Mouse (Mus musculus) natural killer cell, adult 2 months (primary cell): ENCODE data around the gene Col4a1.

Experiments
- DNase-seq, 2 experiments: peaks; one replicate each; pipeline ENCODE4 v3.0.0; 2022; ENCODE audit warnings: low spot score in 2 of 2

Col4a1 gene

GRCm38 (mm10) chr8:11181420-11182147 lies 131.0 kb downstream of the Col4a1 start:
- peak in 1 of 2 experiments; percentile 32 for DNase-seq

DNA sequence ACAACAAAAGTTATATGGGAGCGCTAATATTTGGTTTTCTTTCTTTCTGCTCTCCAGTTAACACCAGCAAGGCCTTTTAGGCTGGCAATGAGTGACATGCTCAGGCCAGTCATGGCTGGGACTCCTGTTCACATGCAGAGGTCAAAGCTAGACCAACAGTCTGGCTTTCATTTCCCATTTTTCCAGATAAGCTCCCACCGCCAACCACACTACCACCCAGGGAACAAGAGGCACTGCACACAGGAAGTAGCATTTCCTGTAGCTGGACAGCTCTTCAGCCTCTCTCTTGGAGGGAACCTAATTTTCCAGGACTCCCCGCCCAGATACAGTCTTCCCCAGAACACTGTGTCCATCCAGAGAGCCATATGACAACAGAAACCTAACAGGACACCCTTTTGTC lies 132.8 kb downstream of the Col4a1 start:
- DNase-seq = no peak

DNA sequence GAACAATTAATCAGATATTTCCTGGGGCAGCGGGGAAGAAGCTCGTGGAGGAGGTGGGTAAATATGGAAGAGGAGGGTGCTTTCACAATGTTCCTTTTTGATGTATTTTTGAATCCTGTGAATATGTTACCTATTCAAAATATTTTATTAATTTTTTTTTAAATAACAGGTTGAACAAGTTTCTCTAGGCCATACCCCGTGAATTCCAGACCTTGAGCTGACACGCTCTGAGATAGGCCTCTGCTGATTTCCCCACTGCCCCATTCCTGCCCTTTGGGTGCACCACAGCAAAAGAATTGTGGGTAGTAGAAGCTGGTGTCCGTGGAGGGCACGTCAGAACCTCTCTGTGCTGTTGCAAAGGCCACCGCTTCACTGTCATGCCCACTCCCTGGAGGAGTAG lies 136.2 kb downstream of the Col4a1 start:
- no peak for DNase-seq

- DNase-seq = peak; percentile 5 to 56
Measured at GRCm38 (mm10) chr8:11173284-11174191, 139.1 kb downstream of the Col4a1 start.

- DNase-seq = no peak
Measured at GRCm38 (mm10) chr8:11171526-11171925, 141.1 kb downstream of the Col4a1 start.

DNA sequence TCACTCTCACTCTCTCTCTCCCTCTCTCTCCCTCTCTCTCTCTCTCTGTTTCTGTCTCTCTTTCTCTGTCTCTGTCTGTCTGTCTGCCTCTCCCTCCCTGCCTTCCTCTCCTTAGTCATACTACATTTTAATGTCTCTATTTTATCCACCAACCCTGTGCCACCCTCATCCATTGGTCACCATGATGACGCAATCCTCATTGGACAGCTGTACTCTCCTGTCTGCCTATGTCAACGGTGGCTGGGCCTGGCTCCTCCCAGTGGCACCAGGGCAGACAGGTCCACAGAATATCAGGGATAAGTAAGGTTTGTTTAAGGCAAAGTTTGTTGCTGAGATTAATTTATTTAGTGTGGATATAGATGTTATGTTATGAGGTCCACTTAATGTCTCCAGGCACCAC lies 143.2 kb downstream of the Col4a1 start:
- DNase-seq = no peak

DNA sequence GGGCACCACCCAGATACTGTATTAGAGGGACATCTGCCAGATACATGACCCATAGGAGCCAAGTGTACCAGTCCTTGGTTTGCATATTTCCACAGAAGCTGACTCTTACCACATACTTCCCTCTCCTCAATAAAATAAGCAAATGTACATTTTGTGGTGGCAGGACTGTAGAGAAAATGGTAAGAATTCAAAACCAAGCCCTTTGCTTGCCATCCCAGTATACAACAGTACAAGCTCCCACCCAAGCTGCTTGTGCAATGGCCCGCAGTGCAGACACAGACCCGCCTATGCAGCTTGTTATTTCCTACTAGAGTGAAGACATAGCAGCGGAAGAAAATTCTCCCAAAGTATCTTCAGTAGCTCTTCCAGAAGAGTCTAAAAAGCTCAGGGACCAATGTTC lies 143.8 kb downstream of the Col4a1 start:
- no peak for DNase-seq

DNA sequence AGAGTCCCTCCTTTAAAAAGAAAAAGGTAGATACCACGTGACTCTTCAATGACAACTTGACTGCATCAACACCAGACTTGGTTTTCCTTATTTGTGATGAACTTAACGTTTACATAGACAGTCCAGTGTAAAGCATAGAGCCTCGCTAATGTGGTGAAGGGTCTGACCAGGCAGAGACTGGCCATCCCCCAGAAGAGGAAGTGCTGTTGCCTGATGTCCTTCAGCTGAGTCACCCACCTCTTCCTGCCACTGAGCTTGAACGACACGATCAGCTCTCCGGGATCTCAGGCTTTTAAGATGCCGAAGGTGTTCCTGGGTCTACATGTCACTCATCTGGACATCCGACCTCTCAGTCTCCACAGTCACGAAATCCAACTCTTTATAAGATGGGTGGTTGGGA lies 144.7 kb downstream of the Col4a1 start:
- DNase-seq = no peak

DNA sequence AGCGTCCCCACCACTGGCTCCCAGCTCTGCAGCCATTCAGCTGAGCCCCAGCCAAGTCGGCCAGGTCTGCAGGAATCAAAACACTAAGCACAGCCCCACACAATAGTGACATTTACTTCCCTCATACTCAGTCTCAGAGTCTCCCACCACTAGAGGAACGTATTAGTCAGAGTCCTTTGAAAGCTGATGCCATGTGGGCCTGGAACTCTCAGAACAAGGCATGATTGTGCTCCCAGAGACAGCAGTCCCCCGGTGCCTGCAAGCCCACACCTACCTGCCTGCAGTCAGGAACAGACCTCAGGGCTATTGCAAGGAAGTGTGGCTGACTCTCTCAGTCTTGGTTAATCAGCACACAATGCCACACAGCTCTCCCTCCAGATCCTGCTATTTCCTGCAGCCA lies 147.0 kb downstream of the Col4a1 start:
- no peak for DNase-seq

- DNase-seq = no peak
Measured at GRCm38 (mm10) chr8:11156319-11156692, 156.3 kb downstream of the Col4a1 start.

DNA sequence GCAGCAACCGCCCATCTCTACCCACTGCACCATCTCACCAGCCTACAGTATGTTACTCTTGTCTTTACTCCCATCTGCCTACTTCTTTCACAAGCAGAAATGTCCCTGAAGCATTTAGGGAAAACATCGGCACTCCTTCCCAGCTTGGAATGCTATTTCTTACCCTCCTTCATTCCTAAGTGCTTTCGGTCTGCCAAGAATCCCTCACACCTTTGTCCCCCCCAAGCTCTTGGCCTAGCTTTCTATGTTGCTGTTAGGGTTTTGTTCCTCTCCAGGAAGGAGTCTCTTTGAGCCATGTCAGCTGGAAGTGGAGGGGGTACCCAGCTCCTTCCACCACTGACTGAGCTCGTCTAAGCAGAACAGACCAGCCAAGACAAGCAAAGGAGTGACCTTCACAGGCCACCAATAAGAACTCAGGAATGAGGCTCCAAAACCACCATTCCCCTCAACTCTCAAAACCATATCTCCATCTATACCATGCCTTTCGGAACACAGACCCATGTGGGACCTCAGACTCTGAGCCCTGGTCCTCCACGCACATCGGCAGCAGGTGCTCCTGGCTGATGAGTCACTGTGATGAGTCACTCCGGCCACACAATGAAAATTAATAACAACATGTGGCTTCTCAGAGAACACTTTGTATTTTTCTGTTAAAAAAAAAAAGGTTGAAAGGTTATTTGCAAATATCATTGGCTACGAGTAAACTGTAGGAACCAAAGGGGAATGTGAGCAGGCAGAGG lies 156.9 kb downstream of the Col4a1 start:
- DNase-seq = no peak

DNA sequence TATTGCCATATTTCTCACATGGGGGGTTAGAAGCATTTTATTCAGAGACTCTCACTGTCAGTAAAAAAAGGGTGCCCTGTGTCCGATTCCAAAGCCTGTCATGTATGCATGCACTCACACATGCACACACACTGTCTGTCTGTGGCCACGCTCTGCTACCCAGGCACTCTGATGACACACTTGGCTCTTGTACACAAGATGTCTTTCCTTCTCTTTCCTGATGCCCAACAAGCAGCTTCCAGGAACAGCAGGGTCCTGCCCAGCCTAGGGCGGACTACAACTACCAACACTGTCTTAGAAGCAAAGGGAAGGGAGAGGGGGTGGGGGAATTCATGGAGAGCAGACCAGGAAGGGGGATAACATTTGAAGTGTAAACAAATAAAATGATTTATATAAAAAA lies 162.4 kb downstream of the Col4a1 start:
- DNase-seq = no peak

- no peak for DNase-seq
Measured at GRCm38 (mm10) chr8:11149201-11149810, 163.3 kb downstream of the Col4a1 start.

GRCm38 (mm10) chr8:11148797-11149196 lies 163.8 kb downstream of the Col4a1 start:
- DNase-seq = no peak
